Mouse (Mus musculus) gastrocnemius, postnatal 25 days (tissue): ENCODE results near the gene Atg16l2. TPM values are rescaled to one million over a fixed set of nuclear protein-coding genes. Genes with fewer than 3 reads are reported as not detected.
A peak's percentile ranks its signal among the peaks of the same experiment; 100 is the strongest.

ENCODE experiments used
- DNase-seq: peaks from one replicate; pipeline ENCODE4 v3.0.0; 2022
- total RNA-seq, 2 experiments: library from RNA; stranded (reverse); gene quantifications; 1 replicate in 1 of 2; 2 replicates in 1 of 2; pipeline ENCODE4 v1.2.3; 2021

The Atg16l2 gene
- total RNA-seq, 2 experiments from 2014 or later = 6.7 to 7.4 TPM

DNA sequence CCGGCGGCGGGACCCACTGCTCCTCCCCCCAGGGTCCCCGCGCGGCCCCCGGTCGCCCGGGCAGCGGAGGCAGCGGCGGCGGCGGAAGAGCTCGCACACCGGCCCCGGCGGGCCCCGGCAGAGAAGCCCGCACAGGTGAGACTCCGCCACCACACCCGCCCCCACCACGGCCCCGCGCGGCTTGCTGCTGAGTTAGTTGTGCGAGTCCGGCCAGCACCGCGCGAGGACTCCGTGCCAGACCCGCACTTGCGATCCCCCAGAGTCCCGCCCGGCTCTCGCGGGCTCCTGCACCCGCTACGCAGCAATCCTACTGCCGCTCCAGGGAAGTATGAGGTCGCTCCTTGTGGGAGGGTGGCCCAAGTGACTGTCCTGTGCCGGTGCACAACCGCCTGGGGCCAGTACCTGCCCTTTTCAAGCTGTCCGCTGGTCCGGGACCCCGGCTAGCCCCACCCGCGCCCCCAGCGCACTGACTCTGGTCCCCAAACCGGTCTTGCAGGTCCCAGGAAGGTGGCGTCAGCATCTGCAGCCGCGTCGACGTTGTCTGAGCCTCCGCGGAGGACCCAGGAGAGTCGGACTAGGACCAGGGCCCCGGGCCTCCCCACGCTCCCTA is 19.3 kb upstream of the Atg16l2 start:
- DNase-seq = no peak

DNA sequence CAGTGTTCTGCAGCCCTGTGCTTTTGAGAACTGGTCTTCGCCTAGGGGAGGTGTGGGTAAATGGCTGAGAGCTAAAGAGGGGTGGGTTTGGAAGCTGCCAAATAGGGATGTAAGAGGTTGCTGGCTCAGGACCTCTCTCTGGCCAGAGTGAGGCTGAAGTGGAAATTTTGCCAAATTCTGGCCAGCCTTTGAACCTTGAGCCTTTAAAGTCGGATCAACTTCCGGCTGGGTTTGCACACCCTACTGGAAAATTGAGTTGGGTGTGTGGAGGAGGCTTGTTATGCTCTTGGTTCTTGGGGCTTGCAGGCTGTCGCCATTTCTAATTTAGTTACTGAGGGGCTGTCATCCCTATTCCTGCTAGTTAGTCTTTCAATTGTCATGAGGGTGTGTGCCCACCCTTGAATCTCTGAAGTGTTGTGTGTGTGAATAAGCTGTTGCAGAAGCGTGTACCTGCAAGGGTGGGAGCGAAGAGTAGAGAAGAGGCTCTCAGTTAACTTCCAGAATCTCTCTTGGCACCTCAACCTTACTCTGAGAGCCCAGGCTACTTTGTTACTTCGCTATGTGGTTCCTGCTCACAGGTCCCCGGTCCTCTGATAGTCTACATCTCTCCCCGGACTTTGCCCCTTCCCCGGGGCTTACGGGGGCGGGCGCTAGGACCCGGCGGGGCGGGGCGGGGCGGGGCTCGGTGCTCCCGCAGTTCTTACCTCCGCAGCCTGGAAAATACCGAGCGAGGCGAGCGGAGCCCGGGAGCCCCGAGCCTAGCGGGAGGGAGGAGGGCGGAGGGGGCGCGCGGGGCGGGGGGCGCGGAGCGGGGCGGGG is 18.6 kb upstream of the Atg16l2 start:
- no peak for DNase-seq

DNA sequence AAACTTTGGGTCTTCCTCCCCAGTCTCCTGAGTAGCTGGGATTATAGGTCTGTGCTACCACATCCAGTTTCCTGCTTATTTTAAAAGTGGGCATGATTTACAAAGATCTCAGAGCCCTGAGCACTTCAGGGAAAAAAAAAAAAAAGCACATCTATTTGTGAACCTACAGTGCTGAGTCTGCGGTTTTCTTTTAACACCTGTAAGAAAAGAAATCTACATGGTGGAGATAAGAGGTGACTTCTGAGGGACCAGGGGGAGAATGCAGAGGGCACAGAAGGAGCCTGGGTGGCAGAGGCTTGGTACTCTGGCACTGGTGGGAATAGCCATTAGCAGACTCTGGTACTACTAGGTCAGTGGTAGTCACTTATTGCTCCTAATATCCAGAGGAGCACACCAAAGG is 17.7 kb upstream of the Atg16l2 start:
- no peak for DNase-seq

DNA sequence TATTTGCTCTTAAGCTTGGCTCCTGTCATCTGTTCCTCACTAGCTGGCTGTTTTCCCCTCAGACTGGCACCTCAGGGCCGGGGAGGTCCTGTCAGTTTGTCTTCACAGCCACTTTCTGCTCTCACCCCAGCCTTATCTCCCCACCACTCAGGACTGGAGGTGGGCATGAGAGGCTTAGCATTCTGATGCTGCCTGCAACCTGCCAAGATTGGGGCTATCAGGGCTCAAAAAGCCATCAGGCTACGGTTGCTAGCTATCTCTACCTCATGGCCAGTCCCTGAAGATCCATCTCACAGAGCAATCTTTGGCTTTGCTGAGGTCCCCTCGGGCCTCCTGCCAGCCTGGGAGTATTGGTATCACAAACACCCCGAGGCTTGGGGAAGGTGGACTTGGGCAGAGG is 16.8 kb upstream of the Atg16l2 start:
- no peak for DNase-seq

DNA sequence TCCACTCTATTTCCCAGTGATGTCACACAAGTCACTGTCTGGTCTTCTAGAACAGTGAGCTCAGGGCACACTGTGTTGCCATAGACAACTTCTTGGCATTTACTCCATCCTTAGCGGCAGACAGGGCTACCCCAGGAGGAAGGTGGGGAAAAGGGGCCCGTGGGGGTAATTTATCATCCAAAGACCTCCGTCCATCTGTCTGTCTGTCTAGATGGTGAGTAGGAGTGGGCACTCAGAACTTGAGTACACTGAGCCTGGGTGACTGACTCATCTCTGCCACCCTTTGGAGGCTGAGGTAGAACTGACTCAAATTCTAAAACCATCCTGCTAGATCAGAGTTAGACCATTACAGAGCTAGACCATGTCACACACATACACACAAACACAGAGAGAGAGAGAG is 15.0 kb upstream of the Atg16l2 start, which contains the start of gene Stard10:
TSS of gene Stard10 (plus strand) at position 73 of the 400 bp plus-strand sequence.
- no peak for DNase-seq

DNA sequence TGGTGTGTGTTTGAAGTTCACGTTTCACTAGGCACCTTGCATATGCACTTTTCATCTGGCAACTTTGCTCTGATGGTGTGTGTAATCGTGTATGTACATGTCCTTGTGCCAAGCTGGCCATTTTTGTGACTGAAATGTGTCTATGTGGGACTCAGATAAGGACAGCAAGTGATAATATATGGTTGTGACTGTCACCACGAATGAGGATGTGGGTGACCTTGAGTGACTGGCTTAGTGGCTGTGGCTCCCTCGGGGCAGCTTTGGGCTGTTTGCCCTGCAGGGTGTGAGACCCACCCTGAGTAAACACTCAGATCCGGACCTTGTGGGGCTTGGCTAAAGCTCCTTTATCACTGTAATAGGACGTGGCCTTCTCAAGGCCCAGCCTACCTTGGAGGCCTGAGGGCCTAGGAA is 14.5 kb upstream of the Atg16l2 start:
- no peak for DNase-seq

DNA sequence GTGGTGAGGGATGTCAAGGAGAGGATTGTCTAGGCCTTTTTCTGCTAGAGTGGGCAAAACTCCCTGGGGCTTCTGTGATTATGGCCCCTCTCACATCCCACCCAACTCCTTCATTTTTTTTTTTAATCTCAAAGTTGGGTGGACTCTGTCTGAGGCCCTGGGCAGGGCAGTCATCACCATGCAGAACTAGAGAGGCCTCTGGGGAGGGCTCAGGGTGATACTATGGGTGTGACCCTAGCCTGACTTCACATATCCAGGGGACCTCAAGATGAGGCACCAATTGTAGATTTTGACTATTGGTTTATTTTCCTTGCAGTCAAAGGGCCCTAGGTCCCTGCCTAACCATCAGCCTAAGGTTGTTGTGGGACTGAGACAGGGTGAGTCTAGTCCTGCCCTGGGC is 13.6 kb upstream of the Atg16l2 start:
- DNase-seq = no peak

DNA sequence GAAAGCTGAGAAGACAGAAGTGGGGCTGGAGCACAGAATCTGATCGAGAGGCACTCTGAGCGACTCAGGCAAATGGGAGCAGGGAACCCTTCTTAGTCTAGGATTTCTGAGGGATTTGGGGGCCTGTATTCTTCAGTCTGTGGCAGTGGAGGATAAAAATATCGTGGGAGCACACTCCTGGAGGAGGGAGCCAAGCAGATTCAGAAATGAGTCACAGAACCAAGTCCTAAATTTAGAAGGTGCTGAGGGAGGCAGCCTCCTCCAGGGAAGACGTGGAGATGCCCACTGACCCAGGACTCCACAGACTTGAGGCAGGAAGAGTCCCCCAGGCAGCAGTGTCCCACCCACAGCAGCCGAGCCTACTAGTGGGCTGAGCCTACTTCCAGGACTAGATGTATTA is 12.3 kb upstream of the Atg16l2 start:
- DNase-seq = no peak

DNA sequence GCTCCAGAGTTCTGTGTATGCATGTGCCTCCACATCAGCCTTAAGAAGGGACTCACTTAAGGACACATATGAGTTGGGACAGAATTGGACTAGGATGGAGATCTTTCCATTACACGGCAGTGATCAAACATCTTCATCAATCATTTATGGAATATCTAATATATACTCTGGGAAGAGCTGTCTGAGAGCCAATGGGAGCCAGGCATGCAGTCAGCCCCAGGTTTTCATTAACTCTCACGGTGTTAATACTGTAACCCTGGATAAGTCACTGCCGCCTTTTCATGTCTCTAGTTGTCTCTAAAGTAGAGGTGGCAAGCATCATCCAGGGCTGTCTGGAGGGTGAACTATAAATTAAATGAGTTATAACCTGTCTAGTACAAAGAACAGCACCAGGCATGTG is 11.0 kb upstream of the Atg16l2 start:
- no peak for DNase-seq

DNA sequence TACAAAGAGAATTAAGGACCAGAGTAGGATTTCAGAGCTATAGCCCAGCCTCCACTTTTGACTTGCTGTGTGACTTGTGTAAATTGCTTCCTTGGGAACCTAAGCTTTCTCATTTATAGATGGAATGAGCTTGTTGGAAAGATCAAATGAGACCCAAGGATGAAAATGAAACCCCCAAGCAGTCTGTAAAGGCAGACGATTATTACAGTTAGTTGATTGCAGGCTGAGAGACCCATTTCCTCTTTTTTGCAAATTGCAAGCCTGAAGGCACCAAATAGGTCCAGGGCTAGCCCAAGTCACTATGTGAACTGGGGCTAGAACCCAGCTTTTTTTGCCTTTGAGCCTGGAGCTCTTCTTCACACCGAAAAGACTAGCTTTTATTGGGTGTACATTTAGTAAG is 9.0 kb upstream of the Atg16l2 start:
- DNase-seq = no peak

DNA sequence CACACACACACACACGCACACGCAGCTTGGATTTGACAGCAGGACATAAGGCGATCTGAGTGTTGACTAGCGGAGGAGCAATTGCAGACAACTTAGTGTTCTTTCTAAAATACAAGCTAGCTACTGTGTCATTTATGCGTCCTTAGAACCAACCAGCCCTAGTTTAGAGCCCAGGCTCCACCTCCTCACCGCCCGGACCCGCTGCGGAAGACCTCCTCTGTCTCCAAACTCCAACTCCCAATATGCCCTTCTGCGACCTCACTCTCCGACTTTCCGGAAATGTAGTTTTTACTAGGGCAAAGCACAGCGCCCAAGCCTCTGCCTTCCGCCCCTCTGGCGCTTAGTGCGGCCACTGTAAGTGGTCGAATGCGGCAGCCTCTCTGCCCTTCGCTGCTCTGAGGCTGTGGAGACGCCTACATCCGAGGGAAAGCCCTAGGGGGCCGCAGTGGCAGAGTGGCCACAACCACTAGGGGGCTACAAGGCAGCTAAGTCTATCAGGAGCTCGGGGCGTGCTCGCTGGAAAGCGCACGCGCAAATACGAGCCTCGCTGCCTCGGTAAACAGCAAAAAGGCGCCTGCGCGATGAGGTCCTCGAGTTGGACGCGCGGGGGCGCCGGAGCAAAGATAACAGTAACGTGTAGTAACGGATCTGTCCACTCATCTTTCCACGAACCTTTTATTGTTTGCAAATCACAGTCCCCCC is 8.4 kb upstream of the Atg16l2 start:
- DNase-seq = peak; percentile 96

DNA sequence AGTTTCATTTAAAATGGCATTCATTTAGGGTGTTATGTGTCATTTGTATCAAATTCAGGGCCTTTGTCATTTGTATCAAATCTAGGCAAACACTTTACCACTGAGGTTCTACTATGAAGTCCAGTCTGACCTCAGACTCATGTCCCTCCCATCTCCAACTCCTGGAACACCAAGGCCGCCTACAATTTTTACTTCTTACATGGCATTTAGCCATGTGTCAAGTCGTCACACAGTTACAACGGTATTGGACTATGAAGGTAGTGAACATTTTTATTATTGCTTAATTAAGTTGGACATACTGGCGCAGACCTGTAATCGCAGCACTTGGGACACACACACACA is 7.9 kb upstream of the Atg16l2 start:
- no peak for DNase-seq

DNA sequence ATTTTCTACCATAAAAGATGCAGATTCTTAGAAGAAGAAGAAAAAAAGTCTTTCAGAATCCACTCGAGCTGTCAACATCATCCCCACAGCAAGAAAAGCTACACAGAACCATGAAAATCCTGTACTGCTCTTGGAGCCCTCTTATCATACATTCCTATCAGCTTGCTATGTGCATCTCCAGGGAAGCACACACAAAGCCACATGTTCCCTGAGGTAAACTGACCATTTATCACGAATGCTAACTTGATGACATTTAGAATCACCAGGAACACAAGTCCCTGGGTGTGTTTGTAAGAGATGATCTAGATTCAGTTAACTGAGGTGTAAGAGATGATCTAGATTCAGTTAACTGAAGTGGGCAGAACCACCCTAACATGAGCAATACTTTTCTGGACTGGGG is 4.8 kb upstream of the Atg16l2 start:
- DNase-seq = no peak

DNA sequence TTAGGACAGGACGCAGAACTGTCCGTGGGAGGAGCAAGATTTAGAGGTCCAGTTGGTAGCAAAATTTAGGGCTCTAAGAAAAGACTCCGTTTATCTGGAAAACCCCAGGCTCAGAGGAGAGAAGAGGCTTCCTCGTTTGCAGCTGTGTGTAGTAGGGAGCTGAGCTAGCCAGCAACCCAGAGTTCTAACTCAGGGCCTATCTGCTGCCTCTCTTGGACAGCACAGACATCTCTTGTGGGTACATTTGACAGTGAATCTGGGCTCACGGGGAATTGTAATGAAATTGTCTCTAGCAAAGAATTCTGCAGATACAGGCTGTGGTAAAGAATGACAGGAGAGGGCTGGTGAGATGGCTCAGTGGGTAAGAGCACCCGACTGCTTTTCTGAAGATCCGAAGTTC is 640 bp upstream of the Atg16l2 start:
- DNase-seq = no peak

DNA sequence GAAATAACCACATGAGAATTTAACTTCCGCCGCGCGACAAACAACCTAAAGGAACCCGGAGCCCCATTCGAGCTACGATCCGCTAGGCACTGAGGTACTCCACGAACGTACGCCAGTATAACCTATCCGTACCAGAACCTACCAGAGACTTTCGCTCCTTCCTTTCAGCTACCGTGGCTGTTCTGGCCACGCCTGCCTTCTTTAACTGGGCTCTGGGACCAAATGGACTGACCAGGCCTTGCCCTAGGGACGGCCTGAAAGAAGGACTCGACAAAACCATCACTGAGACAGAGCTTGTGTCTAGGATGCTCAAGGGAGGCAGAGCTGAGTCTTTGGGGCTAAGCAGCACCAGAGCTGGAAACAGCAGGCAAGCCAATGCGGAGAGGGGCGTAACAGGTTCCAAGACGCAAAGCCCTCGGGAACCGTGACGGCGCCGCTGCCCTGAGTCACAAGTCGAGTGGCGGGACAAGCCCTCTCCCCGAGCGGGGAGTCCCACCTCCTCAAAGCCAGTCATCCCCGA is 630 bp downstream of the Atg16l2 start:
- DNase-seq = no peak

DNA sequence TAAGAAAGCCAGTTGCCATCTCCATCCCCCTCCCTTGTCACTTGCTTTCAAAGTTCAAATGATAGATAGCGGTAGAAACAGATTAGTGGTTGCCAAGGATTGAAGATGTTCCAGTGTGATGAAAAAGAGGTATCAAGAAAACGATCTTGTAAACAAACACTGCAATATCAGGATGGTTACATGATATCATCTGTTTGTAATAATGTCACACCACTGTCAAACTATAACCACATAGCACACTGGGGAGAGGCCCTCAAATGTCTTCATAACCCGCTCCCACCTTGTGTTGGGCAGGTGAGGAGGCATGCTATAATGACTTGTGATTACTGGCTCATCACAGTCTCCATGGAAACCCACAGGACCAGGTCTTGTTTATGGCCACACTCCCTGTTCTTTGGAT is 3.7 kb downstream of the Atg16l2 start:
- no peak for DNase-seq

DNA sequence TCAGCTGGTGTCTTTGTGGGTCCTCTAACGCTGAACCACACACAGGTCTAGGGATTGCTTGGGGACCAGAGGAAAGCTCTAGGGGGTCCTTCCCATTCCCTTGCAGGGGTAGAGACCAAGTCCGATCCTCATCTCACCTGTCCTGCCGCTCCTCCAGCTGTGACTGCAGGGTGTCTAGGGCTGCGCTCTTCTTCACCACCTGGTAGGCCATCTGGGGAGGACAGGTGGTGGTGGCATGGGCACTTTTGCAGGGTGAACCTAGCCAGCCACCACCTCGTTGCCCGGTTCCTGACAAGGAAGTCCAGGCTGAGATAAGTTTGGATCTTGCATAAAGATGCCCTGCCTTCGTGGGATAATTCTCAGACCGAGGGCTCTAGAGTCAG is 5.0 kb downstream of the Atg16l2 start:
- DNase-seq = no peak

DNA sequence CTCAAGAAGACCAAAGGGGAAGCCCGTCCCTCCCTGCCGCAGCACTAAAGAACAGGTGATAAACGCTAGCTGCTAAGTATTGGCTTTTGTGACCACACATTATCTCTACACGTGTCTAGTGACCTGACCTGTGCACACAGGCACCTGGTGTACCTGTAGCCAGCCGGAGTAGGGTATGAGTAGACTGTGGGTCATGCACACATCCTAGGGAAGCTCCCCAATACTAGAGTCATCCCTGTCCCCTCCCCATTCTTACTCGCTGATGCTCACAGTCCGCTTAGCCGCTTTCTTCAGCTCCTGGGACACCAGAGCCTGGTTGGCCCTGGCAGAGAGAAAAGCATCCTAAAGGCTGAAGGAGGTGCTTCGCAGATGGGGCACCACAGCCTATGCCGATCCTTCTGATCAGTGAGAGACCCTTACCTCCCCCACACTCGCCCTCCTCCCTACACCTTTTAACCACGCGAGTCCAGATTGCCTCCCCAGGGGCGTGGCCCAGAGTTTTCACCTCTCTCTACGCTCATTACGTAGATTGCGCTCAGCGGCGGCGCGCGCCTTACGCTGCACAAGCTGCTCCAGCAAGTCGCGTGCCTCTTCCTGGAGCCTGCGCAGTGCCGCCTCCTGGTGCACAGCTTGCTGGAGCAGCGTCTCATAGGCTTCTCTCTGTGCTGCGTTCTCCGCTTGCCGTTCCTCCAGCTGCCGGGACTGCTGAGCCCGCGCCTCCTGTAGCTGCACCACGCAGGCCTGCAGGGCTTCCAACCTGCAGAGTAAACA is 5.6 kb downstream of the Atg16l2 start:
- peak; percentile 46 for DNase-seq

DNA sequence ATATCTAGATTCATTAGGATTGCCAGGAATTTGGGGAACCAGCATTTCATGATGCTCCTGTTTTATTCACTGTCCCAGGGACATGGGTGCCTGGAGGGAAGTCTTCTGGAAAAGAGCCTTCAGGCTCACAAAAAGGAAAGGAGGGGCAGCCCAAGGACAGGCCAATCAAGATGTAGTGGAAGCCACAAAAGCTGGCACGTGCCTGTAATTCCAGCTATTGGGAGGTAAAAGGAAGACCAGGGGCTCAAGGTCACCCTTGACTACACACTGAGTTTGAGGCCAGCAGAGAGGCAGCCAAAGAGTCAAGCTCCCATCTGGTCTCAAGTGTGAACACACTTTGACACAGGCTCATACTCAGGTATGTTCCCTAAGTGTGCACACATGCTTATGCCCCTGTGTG is 6.6 kb downstream of the Atg16l2 start:
- DNase-seq = no peak

DNA sequence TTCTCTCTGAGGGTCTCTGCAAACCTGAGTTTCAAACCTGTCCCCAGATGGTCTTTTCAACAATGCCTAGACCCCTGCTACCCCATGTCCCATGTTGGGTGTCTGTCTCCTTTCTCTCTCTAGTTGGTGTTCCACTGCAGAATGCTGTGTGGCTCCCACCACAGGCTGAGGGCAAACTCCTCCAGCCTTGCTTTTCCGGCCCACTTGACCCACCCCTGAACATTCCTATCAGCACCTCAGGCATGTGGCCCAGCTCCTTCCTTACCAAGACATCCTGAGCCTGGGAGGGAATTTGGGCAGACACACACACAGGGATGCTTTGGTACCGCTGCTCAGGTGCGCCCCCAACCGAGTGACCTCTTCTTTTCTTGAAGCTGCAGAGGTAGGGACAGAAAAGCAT is 8.4 kb downstream of the Atg16l2 start:
- no peak for DNase-seq

DNA sequence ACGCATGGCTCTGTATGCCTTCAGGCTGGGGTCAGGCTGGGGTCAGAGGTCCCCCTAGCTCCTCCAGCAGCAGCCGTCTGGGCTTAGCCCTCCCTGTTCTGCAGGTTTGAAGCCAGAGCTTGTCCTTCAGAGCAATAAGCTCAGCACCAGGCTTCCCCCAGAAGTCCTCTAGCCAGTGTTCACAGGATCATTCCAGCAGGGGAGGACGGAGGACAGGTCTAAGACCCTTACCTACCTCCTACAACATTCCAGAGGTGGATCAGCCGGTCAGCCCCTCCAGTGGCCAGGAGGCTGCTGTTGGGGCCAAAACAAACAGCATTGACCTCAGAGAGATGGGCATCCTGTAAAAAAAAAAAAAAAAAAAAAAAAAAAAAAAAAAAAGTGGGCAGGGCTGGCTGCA is 8.9 kb downstream of the Atg16l2 start:
- no peak for DNase-seq

DNA sequence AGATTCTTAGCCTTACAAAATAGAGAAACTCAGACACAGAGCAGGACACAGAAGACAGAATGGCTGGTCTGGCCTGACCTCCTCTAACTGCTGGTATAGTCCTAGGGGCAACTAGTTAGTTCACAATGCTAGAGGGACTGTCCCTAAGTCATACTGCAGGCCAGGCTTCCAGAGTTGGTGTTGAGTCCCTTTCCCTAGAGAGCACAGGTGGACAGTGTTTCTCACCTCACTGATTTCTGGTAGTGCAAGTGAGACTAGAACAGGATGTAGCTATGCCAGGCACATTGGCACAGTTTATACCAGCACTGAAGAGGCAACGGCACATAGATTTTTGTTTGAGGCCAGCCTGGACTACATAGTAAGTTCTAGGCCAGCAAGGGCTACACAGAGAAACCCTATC is 9.4 kb downstream of the Atg16l2 start:
- no peak for DNase-seq

DNA sequence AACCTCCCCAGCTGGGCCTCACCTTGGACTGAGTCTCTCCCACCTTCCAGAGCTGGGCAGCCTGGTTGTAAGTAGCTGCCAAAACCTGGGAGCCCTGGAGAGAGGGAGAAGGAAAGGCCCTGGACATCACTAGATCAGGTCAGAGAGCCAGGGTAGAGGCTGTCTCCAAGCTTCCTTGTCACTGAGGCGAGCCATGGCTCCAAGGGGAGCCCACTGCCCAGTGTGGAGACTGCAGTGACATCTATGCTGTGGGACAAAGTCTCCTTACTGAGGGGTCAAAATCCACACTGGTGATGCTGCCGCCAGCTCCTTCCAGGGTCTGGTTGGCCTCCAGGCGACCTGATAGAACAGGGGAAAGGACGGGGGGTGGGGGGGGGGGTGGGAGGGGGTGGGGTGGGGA is 10.0 kb downstream of the Atg16l2 start:
- DNase-seq = no peak
